Mouse (Mus musculus): Measurements from ENCODE around the gene Tle3. TPM values are rescaled to one million over a fixed set of nuclear protein-coding genes. Genes with fewer than 3 reads are reported as not detected.

The Tle3 gene
- 11.8 and 15.9 TPM in 2 replicates for polyA plus RNA-seq (2015; fragmentation: Nextera tagmentation; extraction: Ambion mirVana)

DNA sequence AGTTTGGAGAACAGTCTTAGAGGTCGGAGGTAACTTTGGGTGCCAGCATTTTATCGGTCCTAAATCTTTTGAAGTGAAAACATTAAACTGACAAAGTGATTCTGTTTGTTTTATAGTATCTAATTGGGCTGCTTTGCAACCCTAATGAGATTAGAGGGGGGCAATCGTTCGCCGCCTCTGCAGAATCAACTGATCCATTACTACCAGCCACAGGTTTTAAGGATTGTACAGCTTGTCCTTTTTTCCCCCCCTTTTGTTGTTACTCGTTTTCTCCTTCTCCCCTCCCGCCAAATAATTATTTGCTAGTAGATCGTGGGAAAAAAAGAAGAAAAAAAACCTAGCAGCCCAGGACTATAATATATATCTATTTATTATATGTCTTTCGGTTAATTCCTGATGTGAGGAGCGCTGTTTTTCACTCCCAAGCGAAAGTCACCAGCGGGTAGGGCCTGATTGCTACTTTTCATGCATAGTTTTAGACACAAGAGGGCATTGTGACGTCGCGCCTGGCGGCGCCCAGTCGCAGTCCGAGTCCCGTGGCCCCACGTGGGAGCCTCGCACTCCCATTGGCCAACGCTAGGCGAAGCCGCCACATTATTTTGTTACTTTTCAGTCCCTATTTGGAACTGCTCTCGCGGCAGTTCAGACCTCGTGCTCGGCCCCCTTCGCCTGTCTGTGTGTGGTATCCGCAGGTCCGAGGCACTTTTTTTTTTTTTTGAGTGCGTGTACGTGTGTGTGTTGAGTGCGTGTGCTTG, at the start of gene Tle3:
TSS of gene Tle3 (plus strand) at position 612 of the 755 bp plus-strand sequence.

